Mouse (Mus musculus) kidney, adult 2 months (tissue): ENCODE data around the gene Fbln1. TPM values are rescaled to one million over a fixed set of nuclear protein-coding genes. Genes with fewer than 3 reads are reported as not detected.

Experiments used
- DNase-seq: peaks from one replicate; pipeline ENCODE4 v3.0.0; 2021
- H3K27ac ChIP-seq: fragments of 200-500 bp; 2 replicates; pipeline ENCODE4 v1.5.1; 2012; ENCODE audit warnings: low read depth, low read length, control low read depth, inconsistent platforms; ENCODE audit not compliant: insufficient read depth
- H3K27me3 ChIP-seq: fragments of 200-500 bp; replicated peaks from 2 replicates; pipeline ENCODE4 v1.6.1; 2012; ENCODE audit warnings: mild to moderate bottlenecking, moderate library complexity, low read length, inconsistent platforms; ENCODE audit not compliant: control insufficient read depth, insufficient read depth
- H3K36me3 ChIP-seq: fragments of 200-500 bp; 2 replicates; pipeline ENCODE4 v1.6.1; 2012; ENCODE audit warnings: mild to moderate bottlenecking, moderate library complexity, low read length, inconsistent platforms; ENCODE audit not compliant: control insufficient read depth, insufficient read depth
- H3K4me1 ChIP-seq: fragments of 200-500 bp; 2 replicates; pipeline ENCODE4 v1.6.1; 2011; ENCODE audit warnings: low read length; ENCODE audit not compliant: control insufficient read depth, insufficient read depth
- H3K4me3 ChIP-seq: fragments of 200-500 bp; 2 replicates; pipeline ENCODE4 v1.5.1; 2011; ENCODE audit warnings: mild to moderate bottlenecking, low read depth, low read length, control low read depth; ENCODE audit not compliant: insufficient read depth
- CTCF ChIP-seq: fragments of 200-500 bp; conservative IDR thresholded peaks from 2 replicates; pipeline ENCODE4 v1.5.1; 2011; ENCODE audit warnings: low read depth, mild to moderate bottlenecking, control low read depth, low read length, moderate library complexity, mixed read lengths; ENCODE audit not compliant: insufficient read depth, insufficient read length
- POLR2A ChIP-seq: fragments of 200-500 bp; IDR thresholded peaks from one replicate; pipeline ENCODE4 v1.6.1; 2011; ENCODE audit warnings: low read depth, low read length, control low read depth
- WGBS: fragments of 180-500 bp; shearing (Covaris S2); methylation state at CpG from one replicate; pipeline ENCODE4 v1.1.7; 2018; 5-methylcytosine and 5-hydroxymethylcytosine counted together
- polyA plus RNA-seq: library from polyadenylated mRNA; depleted of rRNA; stranded (reverse); fragments of >200 nt; gene quantifications from 2 replicates; pipeline ENCODE4 v1.2.3, GENCODE M21; 2012

Gene Fbln1
- polyA plus RNA-seq, 1 experiment = 16.9 TPM

DNA sequence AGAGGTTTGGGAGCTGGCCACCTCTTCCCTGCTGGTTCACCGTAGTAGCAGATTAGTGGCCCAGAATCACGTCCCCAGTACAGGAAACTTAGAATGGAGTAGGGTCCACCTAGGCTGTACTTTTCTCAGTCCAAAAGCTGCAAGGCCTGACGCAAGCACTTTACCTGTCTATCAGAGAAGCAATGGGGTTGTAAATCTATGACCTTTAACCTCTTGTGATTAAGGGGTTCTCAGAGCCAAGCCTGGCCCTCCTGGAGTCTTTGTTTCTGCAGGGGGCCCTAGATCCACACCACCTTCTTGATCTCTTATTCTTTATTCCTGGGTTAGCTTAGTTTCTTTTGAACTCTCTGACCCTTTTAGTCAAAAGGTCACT, 940 bp downstream of the Fbln1 start:
- Histone ChIP-seq H3K4me3 (no peak overlapping the region), H3K36me3 (no peaks in the 10 kb centered on the region), H3K27ac (no peak overlapping the region), H3K27me3 (no peaks in the 10 kb centered on the region), H3K4me1 (no peaks in the 10 kb centered on the region)
- WGBS = 41% methylated on average over 3 of the region's 3 CpGs
- DNase-seq = no peak
- TF ChIP-seq POLR2A (no peak), CTCF (no peak)

DNA sequence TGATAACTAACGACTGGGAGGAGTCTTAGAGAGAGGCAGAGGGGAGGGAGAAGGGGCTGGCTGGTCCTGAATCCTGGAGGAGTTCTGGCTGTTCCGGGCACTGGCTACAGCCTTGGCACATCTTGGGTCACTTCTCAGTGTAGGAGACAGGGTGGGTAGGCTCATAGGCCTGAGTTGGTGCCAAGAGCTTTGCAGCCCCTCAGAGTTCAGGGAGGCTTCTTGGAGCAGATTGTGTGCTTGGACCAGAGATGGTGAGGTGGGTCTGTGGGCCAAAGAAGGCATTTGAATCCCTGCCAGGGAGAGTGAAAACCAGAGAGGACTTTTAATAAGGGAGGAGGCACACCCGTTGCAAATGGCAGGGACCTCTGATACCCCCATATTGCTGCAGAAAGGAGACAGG, 1.3 kb downstream of the Fbln1 start:
- Histone ChIP-seq H3K27ac (no peak overlapping the region), H3K4me3 (no peak overlapping the region), H3K36me3 (no peaks in the 10 kb centered on the region), H3K4me1 (no peaks in the 10 kb centered on the region), H3K27me3 (no peaks in the 10 kb centered on the region)
- DNase-seq = no peak
- TF ChIP-seq POLR2A = no peak
- no peak for TF ChIP-seq CTCF
- WGBS = 57% methylated on average over 3 of the region's 3 CpGs

DNA sequence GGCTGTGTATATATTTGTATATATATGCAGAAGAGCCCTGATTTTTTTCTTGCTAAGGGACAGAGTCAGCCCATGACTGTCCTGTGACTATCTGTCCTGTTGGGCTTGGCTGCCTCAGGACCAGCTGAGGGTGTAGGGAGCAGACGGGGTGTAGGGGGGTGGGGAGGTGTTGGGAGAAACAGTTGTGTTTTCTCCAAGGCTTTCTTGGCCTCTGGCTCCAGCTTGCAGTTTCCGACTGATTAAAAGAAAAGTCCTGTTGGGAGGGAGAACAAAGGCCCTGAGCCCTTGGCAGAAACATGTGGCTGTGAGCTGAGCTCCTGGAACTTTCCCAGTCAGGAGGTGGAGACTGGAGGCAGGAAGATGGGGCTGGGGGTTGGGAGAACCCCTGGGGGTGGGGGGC, 2.0 kb downstream of the Fbln1 start:
- H3K4me1 ChIP-seq = no peaks in the 10 kb centered on the region
- H3K4me3 ChIP-seq = no peak overlapping the region
- peak; percentile 41 for DNase-seq
- no peaks in the 10 kb centered on the region for H3K36me3 ChIP-seq
- no peaks in the 10 kb centered on the region for H3K27me3 ChIP-seq
- TF ChIP-seq CTCF = no peak
- no peak for TF ChIP-seq POLR2A
- H3K27ac ChIP-seq = no peak overlapping the region
- 15% methylated on average over 2 of the region's 2 CpGs for WGBS

DNA sequence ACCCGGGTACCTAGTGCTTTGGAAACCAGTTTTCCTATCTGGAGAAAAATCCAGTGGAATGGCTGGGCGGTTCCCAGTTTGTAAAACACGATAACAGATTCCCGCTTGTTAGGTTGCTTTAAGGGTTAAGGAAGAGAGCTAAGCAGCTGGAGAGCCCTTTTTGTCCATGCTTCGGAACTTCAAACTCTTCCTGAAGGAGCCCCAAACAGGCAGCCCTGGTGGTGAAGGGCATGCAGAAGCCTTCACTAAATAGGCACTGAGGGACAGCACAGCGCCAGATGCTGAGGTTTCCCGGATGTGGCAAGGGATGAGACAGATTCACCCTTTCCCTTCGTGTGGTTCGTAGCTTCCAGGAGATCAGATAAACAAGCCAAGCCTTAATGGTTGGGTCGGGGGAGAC, 2.6 kb downstream of the Fbln1 start:
- WGBS = 29% methylated on average over 10 of the region's 10 CpGs
- Histone ChIP-seq H3K27me3 (no peaks in the 10 kb centered on the region), H3K4me3 (no peak overlapping the region), H3K4me1 (no peaks in the 10 kb centered on the region), H3K27ac (no peak overlapping the region), H3K36me3 (no peaks in the 10 kb centered on the region)
- no peak for TF ChIP-seq CTCF
- TF ChIP-seq POLR2A = no peak
- DNase-seq = no peak

DNA sequence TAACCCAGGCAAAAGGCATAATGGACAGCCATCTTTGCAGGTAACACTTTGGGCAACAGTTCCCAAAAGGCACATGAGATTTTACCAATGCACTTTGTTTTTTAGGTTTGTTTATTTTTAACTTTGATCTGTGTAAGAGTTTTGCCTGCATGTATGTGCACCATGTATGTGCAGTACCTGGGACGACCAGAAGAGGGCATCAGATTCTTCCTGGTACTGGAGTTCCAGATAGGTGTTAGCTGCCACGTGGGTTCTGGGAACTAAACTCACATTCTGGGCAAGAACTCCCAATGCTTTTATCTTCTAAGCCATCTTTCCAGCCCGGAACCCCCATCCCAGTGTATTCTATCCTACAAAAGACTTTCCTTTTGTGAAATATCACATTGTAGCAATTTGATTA, 3.6 kb downstream of the Fbln1 start:
- no peak overlapping the region for H3K27ac ChIP-seq
- WGBS = 91% methylated on average over 3 of the region's 3 CpGs
- no peaks in the 10 kb centered on the region for H3K4me1 ChIP-seq
- H3K27me3 ChIP-seq = no peaks in the 10 kb centered on the region
- no peaks in the 10 kb centered on the region for H3K36me3 ChIP-seq
- TF ChIP-seq CTCF = no peak
- TF ChIP-seq POLR2A = no peak
- no peak for DNase-seq
- H3K4me3 ChIP-seq = no peak overlapping the region

DNA sequence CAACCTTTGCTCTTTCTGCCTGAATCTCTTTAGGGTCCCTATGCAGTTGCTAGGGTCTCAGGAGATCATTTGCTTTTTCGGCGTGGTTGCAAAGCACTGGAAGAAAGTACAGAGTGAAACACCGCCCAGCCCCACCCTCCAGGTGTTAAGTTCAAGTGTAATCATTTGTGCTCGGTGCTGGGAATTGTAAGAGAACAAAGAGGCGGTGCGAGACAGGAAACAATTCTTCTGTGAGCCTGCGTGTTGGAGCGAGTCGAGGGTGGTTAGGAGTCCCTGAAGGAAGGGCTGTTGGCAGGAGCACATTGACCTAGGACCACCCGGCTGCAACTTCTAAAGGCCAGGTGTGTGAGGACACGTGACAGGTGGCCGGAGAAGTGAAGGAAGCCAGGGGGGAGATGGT, 4.9 kb downstream of the Fbln1 start:
- WGBS = 67% methylated on average over 12 of the region's 12 CpGs
- TF ChIP-seq CTCF (no peak), POLR2A (no peak)
- no peak overlapping the region for H3K4me3 ChIP-seq
- H3K27me3 ChIP-seq = no peaks in the 10 kb centered on the region
- no peak overlapping the region for H3K27ac ChIP-seq
- no peaks in the 10 kb centered on the region for H3K36me3 ChIP-seq
- H3K4me1 ChIP-seq = no peaks in the 10 kb centered on the region
- DNase-seq = no peak

DNA sequence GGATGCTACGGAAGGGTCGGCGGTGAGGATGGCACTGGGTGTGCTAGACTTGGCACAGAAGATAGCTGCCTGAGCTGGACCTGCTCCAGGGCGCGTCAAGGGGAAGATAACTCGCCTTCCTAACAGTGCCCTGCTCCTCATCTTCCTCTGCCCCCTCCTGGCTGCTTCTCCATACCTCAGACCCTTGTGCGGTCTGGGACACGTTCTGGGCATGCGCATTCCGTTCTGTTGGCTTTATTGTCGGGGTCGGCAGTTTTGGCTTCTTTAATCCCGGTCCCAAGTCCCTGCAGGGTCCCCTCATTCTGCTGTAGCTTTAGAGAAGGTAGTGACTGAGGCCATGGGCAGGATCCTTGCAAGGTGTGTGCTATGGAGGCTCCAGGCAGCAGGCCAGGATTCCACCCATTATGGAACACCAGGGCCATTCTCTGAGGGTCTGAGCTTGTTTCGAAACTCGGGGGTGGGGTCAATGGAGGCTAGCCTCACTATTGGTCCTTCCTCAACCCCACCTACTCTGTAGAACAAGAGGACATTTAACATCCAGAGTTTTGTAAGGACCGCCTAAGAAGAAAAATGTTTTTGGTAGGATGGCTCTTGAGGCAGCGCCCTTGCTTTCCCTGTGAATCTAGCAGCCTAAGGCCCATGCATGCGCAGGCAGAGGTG, 5.5 kb downstream of the Fbln1 start:
- no peaks in the 10 kb centered on the region for H3K27me3 ChIP-seq
- 93% methylated on average over 18 of the region's 18 CpGs for WGBS

More for the DNA sequence above, 5.5 kb downstream of the Fbln1 start:
- Histone ChIP-seq H3K36me3 (no peaks in the 10 kb centered on the region), H3K4me1 (no peaks in the 10 kb centered on the region), H3K4me3 (no peak overlapping the region), H3K27ac (no peak overlapping the region)
- no peak for TF ChIP-seq CTCF
- no peak for TF ChIP-seq POLR2A
- no peak for DNase-seq
